Mouse (Mus musculus): ENCODE data around the gene Gm765.

DNA sequence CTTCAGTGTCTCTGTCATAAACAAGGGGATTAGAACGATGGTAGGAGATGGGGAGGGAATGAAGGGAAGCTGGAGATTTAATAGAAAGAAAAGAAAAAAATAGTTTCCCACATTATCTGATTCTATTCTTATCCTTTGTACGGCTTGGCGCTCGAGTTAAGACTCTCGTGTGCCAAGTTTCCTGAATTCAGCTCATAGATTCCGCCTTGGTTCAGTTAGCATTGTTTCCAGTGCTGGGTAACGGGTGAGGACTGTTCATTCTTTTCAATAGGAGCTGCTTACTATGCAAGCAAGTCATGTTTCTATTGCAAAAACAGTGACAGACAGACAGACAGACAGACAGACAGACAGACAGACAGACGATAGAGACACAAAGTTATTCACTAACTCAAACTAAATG, 41.9 kb upstream of the Gm765 start:
- TF ChIP-seq CTCF (IDR thresholded peaks at IDR 0.05; ENCODE audit: insufficient read depth, low read depth, low read length) (no peak), POLR2A (IDR thresholded peaks at IDR 0.05; ENCODE audit: insufficient read depth, low read depth, low read length) (no peak)
